Mouse (Mus musculus) lung, postnatal 0 days (tissue): ENCODE data around the gene Rassf3.

Source experiments
- CTCF ChIP-seq: IDR thresholded peaks from 2 replicates; pipeline ENCODE4 v1.5.1; 2016; ENCODE audit warnings: antibody characterized with exemption, mild to moderate bottlenecking
- EP300 ChIP-seq: IDR thresholded peaks from 2 replicates; pipeline ENCODE4 v1.6.1; 2016; ENCODE audit warnings: antibody characterized with exemption, mild to moderate bottlenecking, control low read depth

DNA sequence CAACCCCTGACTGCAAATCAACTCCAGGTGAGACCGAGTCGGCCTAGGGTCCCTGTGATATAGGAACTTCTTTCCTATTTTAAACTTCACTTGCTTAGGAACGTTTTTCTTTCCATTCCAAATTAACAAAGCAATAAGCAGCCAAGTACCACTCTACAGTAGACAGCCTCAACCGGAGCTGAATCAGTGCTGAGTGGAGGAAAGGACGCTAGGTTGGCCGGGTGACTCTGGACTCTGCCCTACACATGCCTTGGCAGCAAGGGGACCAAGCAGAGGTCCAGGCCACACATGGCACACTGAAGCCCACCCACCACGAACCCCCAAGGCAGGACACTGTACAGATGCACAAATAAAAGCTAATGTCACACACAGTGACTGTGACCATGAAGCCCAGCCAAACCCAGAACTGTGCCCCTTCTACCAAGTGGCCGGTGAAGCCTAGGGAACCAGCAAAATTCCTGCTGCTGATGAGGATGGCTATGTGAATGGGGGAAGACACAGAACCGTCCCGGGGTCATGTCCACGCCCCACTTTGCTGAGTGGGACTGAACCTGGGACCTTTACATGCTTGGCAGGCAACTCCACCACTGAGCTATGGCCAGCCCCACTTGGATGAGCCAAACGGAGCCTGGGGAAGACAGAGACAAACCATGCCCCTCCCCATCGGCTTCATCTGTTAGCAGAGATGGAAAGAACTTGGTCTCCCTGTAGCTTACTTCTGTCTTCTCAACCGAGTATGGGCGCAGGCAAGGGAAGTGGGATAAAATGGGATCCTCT is 45.2 kb downstream of the Rassf3 start:
- TF ChIP-seq EP300: no peak
- no peak for TF ChIP-seq CTCF
